Mouse (Mus musculus): Measurements from ENCODE around the gene Doc2b. TPM values are rescaled to one million over a fixed set of nuclear protein-coding genes. Genes with fewer than 3 reads are reported as not detected.

Doc2b gene
- polyA plus RNA-seq, 2 experiments: 0.01 TPM; not detected in 1

- Histone ChIP-seq H3K4me1 (replicated peaks; ENCODE audit: control insufficient read depth in 2 of 2, insufficient read depth in 2 of 2, low read length in 1 of 2) (peaks cover 2 to 5% of the 10 kb centered on the region in 2 experiments; a peak in 3 of 4 replicates), H3K27ac (no peak overlapping the region), H3K9ac (replicated peaks) (no peak overlapping the region), H3K4me3 (ENCODE audit: insufficient read depth in 1 of 2, low read depth in 2 of 2, low read length in 2 of 2) (no peak overlapping the region), H3K9me3 (ENCODE audit: control insufficient read depth, low read length) (no peaks in the 10 kb centered on the region), H3K4me2 (ENCODE audit: low read depth) (no peak overlapping the region), H3K27me3 (ENCODE audit: control insufficient read depth, insufficient read depth, low read length) (no peaks in the 10 kb centered on the region), H3K36me3 (replicated peaks; ENCODE audit: control insufficient read depth, insufficient read depth, low read depth) (no peaks in the 10 kb centered on the region)
- 43% methylated on average over 2 of the region's 2 CpGs for WGBS (ENCODE audit: insufficient replicate concordance)
- ATAC-seq (ENCODE audit: insufficient read depth) (no peak), DNase-seq (ENCODE audit: low read depth in 3 of 3, low spot score in 3 of 3) (no peak)
- no peak for TF ChIP-seq EP300 (IDR thresholded peaks at IDR 0.05; ENCODE audit: low read depth)
- no peak for TF ChIP-seq CTCF (IDR thresholded peaks at IDR 0.05; ENCODE audit: low read depth)
These were observed 68.7 kb downstream of the Doc2b start for GRCm38 (mm10) chr11:75727168-75727567.

- H3K4me1 ChIP-seq (replicated peaks; ENCODE audit: control insufficient read depth in 2 of 2, insufficient read depth in 2 of 2, low read length in 1 of 2): no peaks in the 10 kb centered on the region
- WGBS (ENCODE audit: insufficient replicate concordance): 22% methylated on average over 4 of the region's 4 CpGs
- ATAC-seq (ENCODE audit: insufficient read depth) (no peak), DNase-seq (ENCODE audit: low read depth in 3 of 3, low spot score in 3 of 3) (no peak)
- TF ChIP-seq CTCF (IDR thresholded peaks at IDR 0.05; ENCODE audit: low read depth): no peak
- TF ChIP-seq EP300 (IDR thresholded peaks at IDR 0.05; ENCODE audit: low read depth): no peak
- H3K27ac ChIP-seq: no peak overlapping the region
- no peaks in the 10 kb centered on the region for H3K36me3 ChIP-seq (replicated peaks; ENCODE audit: control insufficient read depth, insufficient read depth, low read depth)
- no peaks in the 10 kb centered on the region for H3K9me3 ChIP-seq (ENCODE audit: control insufficient read depth, low read length)
- H3K9ac ChIP-seq (replicated peaks): no peak overlapping the region
- H3K4me3 ChIP-seq (ENCODE audit: insufficient read depth in 1 of 2, low read depth in 2 of 2, low read length in 2 of 2): no peak overlapping the region
- no peaks in the 10 kb centered on the region for H3K27me3 ChIP-seq (ENCODE audit: control insufficient read depth, insufficient read depth, low read length)
- no peak overlapping the region for H3K4me2 ChIP-seq (ENCODE audit: low read depth)
These were observed 73.5 kb downstream of the Doc2b start for GRCm38 (mm10) chr11:75722339-75722738.

Other genes with a start within 250 kb of the Doc2b start
- gene Pitpna, start 208.0 kb downstream of the Doc2b start, polyA plus RNA-seq (2012; rRNA removed): 18.1 and 25.5 TPM in 2 replicates
- 32.3 and 35.4 TPM in 2 replicates for gene Pitpna, start 208.0 kb downstream of the Doc2b start, polyA plus RNA-seq (2014; fragmentation: Nextera tagmentation; extraction: Ambion mirVana)
- 10.8 and 13.0 TPM in 2 replicates for gene Inpp5k, start 165.1 kb downstream of the Doc2b start, polyA plus RNA-seq (2012; rRNA removed)
- 16.3 and 17.0 TPM in 2 replicates for gene Inpp5k, start 165.1 kb downstream of the Doc2b start, polyA plus RNA-seq (2014; fragmentation: Nextera tagmentation; extraction: Ambion mirVana)
- 12.8 and 14.4 TPM in 2 replicates for gene Myo1c, start 145.5 kb downstream of the Doc2b start, polyA plus RNA-seq (2012; rRNA removed)
- gene Myo1c, start 145.5 kb downstream of the Doc2b start, polyA plus RNA-seq (2014; fragmentation: Nextera tagmentation; extraction: Ambion mirVana): 12.6 and 16.3 TPM in 2 replicates
- gene Crk, start 116.8 kb downstream of the Doc2b start, polyA plus RNA-seq (2012; rRNA removed): 15.0 and 20.1 TPM in 2 replicates
- 24.5 and 27.7 TPM in 2 replicates for gene Crk, start 116.8 kb downstream of the Doc2b start, polyA plus RNA-seq (2014; fragmentation: Nextera tagmentation; extraction: Ambion mirVana)
- 127 and 175 TPM in 2 replicates for gene Ywhae, start 63.2 kb downstream of the Doc2b start, polyA plus RNA-seq (2012; rRNA removed)
- 231 and 245 TPM in 2 replicates for gene Ywhae, start 63.2 kb downstream of the Doc2b start, polyA plus RNA-seq (2014; fragmentation: Nextera tagmentation; extraction: Ambion mirVana)
- 0.15 and 0.29 TPM in 2 replicates for gene Rph3al, start 142.4 kb upstream of the Doc2b start, polyA plus RNA-seq (2012; rRNA removed)
- 0.25 and 0.27 TPM in 2 replicates for gene Rph3al, start 142.4 kb upstream of the Doc2b start, polyA plus RNA-seq (2014; fragmentation: Nextera tagmentation; extraction: Ambion mirVana)
- not detected in 2 replicates for gene 1700016K19Rik, start 203.9 kb upstream of the Doc2b start, polyA plus RNA-seq (2012; rRNA removed)
- not detected in 2 replicates for gene 1700016K19Rik, start 203.9 kb upstream of the Doc2b start, polyA plus RNA-seq (2014; fragmentation: Nextera tagmentation; extraction: Ambion mirVana)
- gene Rflnb, start 231.7 kb upstream of the Doc2b start, polyA plus RNA-seq (2012; rRNA removed): 0.92 and 1.3 TPM in 2 replicates
- gene Rflnb, start 231.7 kb upstream of the Doc2b start, polyA plus RNA-seq (2014; fragmentation: Nextera tagmentation; extraction: Ambion mirVana): 1.9 and 2.3 TPM in 2 replicates